Mouse (Mus musculus): ENCODE measurements at regions not wholly inside any gene's neighbourhood (a gene's known extent, or its start where the extent isn't known, plus 50 kb on each side); places are given as distances from the start of the nearest gene placed in this dataset.

DNA sequence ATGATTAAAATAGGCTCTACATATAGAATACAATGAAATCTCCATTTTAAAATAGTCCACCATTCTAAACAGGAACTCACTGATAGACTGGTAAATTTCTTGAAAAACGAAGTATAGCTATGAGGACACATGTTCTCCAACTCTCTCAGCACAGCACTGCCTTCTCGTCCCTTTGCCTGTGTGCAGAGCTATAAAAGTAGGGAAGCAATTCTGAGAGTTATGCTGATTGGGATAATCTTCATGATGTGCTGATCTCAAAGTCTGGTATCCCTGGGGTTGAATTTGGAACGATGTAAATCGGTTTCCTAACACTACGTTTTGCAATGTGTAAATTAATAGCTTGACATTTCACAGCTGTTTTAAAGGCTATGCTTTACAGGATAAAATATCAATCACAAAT is 321.4 kb upstream of the Slitrk5 start:
- Histone ChIP-seq H3K27me3 (ENCODE audit: insufficient read depth, poor library complexity, severe bottlenecking) (no peaks in the 10 kb centered on the region), H3K36me3 (no peaks in the 10 kb centered on the region), H3K27ac (no peak overlapping the region), H3K9me3 (no peaks in the 10 kb centered on the region), H3K4me1 (replicated peaks) (no peaks in the 10 kb centered on the region), H3K4me3 (no peak overlapping the region)
- 92% methylated on average over 5 of the region's 5 CpGs for WGBS
- no peak for DNase-seq (ENCODE audit: low spot score)

GRCm38 (mm10) chr14:111396803-111397202 is 278.1 kb upstream of the Slitrk5 start:
- Histone ChIP-seq H3K27ac (no peak overlapping the region), H3K4me1 (replicated peaks) (no peaks in the 10 kb centered on the region), H3K9me3 (no peaks in the 10 kb centered on the region), H3K36me3 (no peaks in the 10 kb centered on the region), H3K27me3 (ENCODE audit: insufficient read depth, poor library complexity, severe bottlenecking) (no peaks in the 10 kb centered on the region), H3K4me3 (no peak overlapping the region)
- DNase-seq (ENCODE audit: low spot score): no peak
- WGBS: 68% methylated on average over 1 of the region's 1 CpGs

DNA sequence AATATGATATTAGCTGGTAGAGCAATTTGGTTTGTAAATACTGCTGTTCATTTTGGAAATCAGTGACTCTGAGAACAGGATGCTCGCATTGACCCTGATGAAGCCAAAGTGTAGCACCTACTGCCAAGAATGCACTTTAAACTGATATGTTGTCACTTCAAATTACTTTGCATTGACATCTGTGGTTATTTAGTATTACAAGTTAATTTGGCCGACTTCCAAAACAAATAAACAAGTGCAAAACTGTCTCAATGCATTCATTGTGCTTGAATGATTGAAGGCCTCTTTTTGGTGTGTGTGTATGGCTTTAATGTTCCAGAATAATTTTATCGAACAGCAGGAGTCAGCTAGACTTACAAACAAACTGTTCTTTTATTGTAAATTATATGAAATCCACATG is 274.1 kb upstream of the Slitrk5 start:
- no peaks in the 10 kb centered on the region for H3K4me1 ChIP-seq (replicated peaks)
- no peak overlapping the region for H3K4me3 ChIP-seq
- H3K36me3 ChIP-seq: no peaks in the 10 kb centered on the region
- no peaks in the 10 kb centered on the region for H3K27me3 ChIP-seq (ENCODE audit: insufficient read depth, poor library complexity, severe bottlenecking)
- H3K27ac ChIP-seq: no peak overlapping the region
- no peak for DNase-seq (ENCODE audit: low spot score)
- WGBS: 71% methylated on average over 3 of the region's 3 CpGs
- no peaks in the 10 kb centered on the region for H3K9me3 ChIP-seq

DNA sequence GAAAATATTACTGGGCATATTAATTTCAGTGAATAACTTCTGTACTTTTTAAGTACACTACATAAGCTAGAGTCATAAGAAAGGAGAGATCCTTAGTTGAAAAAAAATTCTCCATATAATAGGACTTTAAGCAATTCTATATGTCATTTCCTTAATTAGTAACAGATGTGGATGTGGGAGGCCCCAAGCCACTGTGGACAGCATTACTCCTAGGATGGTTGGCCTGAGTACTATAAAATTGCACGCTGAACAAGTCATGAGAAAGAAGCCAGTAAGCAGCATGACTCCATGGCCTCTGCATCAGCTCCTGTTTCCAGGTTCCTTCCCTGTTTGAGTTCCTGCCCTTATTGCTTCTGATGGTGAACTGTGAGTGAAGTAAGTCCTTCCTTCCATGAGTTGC is 272.4 kb upstream of the Slitrk5 start:
- Histone ChIP-seq H3K4me1 (replicated peaks) (no peaks in the 10 kb centered on the region), H3K9me3 (no peaks in the 10 kb centered on the region), H3K4me3 (no peak overlapping the region), H3K27ac (no peak overlapping the region), H3K36me3 (no peaks in the 10 kb centered on the region), H3K27me3 (ENCODE audit: insufficient read depth, poor library complexity, severe bottlenecking) (no peaks in the 10 kb centered on the region)
- no peak for DNase-seq (ENCODE audit: low spot score)
- WGBS: 62% methylated on average over 1 of the region's 1 CpGs

DNA sequence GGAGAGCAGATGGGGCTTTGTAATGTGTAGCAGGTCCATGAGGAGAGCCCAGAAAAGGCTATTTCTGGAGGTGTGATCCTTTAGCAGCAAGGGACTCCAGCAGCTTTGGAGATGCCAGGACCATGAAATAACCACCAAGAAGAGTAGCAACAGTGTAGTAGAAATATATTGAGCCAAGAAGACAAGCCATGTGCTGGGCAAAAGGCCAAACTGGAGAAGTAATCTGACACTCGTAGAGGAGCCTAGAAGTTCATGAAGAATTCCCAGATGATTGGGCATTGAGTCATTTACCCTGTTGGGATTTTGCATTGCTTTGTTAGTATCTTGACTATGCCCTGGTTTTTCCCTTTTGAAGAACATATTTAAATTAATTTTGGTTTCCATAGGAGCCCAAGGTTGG is 271.3 kb upstream of the Slitrk5 start:
- no peaks in the 10 kb centered on the region for H3K9me3 ChIP-seq
- no peaks in the 10 kb centered on the region for H3K36me3 ChIP-seq
- no peaks in the 10 kb centered on the region for H3K4me1 ChIP-seq (replicated peaks)
- no peak overlapping the region for H3K27ac ChIP-seq
- DNase-seq (ENCODE audit: low spot score): no peak
- no peaks in the 10 kb centered on the region for H3K27me3 ChIP-seq (ENCODE audit: insufficient read depth, poor library complexity, severe bottlenecking)
- WGBS: 79% methylated on average over 1 of the region's 1 CpGs
- no peak overlapping the region for H3K4me3 ChIP-seq

- no peaks in the 10 kb centered on the region for H3K4me1 ChIP-seq (replicated peaks)
- H3K4me3 ChIP-seq: no peak overlapping the region
- no peaks in the 10 kb centered on the region for H3K27me3 ChIP-seq (ENCODE audit: insufficient read depth, poor library complexity, severe bottlenecking)
- 81% methylated on average over 3 of the region's 3 CpGs for WGBS
- H3K27ac ChIP-seq: no peak overlapping the region
- H3K36me3 ChIP-seq: no peaks in the 10 kb centered on the region
- no peak for DNase-seq (ENCODE audit: low spot score)
- no peaks in the 10 kb centered on the region for H3K9me3 ChIP-seq
Observed at GRCm38 (mm10) chr14:111413543-111413942, 261.4 kb upstream of the Slitrk5 start.

DNA sequence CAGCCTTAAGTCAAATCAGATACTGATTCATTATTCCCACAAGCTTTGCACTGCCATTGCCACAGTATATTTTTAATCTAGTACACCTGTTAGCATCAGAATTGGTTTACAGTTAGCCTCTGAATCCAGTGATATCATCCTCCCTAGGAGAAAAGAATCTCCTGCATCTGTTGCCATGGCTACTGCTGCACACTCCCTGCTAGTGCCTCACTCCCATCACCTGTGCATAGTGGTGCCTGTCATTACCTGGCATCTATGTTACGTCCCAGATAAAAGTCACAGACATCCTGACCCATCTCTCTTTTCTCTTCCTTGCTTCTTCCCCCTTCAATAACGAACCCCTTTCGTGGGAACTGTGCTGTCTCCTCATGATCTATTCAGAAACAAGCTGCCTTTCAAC is 256.4 kb upstream of the Slitrk5 start:
- no peak for DNase-seq (ENCODE audit: low spot score)
- Histone ChIP-seq H3K9me3 (no peaks in the 10 kb centered on the region), H3K36me3 (no peaks in the 10 kb centered on the region), H3K27ac (no peak overlapping the region), H3K4me3 (no peak overlapping the region), H3K27me3 (ENCODE audit: insufficient read depth, poor library complexity, severe bottlenecking) (no peaks in the 10 kb centered on the region), H3K4me1 (replicated peaks) (0 out of 2 replicates have a peak, but pooled peaks cover 4% of the 10 kb centered on the region)
- 73% methylated on average over 3 of the region's 3 CpGs for WGBS

DNA sequence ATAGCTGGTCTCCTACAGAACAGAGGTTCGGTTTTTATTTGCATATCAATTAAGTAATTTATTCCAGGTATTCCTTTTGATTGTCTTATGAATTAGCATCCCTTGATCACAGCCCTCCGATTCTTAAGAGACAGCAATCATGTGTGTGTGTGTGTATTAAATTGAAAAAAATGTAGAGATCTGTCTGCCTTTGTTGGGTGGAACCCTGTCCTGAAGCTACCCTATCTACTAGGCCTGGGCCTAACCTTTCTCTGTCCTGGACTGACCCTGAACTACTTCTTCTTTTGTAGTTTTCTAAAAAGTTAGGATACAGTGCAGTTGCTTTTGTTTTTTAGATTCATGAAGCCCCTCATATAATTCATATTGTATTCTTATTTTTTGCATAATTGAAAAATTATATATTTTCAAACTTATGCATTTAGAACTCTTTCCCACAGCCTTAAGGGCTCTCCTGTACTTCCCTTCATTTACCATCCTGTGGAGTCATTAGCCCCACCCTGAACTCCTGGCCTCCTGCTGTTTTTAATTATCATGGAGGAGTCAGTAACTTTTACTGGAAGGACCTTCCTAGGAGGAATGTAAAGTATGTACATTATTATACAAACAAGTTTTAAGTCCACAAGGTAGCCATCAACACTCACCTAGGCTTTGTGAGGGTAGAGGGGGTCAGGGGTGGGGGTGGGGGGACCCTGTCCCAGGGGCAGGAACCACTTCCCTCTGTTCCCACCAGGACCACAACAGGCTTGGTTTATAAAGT is 245.6 kb upstream of the Slitrk5 start:
- no peaks in the 10 kb centered on the region for H3K9me3 ChIP-seq
- 82% methylated on average over 2 of the region's 2 CpGs for WGBS
- no peak for DNase-seq (ENCODE audit: low spot score)
- H3K36me3 ChIP-seq: no peaks in the 10 kb centered on the region
- H3K4me3 ChIP-seq: no peak overlapping the region
- H3K27me3 ChIP-seq (ENCODE audit: insufficient read depth, poor library complexity, severe bottlenecking): no peaks in the 10 kb centered on the region
- H3K4me1 ChIP-seq (replicated peaks): no peaks in the 10 kb centered on the region
- no peak overlapping the region for H3K27ac ChIP-seq

Data from hindbrain, embryonic 10.5 days (tissue).